Mouse (Mus musculus): ENCODE data around the gene Fndc5.
A peak's percentile ranks its signal among the peaks of the same experiment; 100 is the strongest.

The Fndc5 gene

DNA sequence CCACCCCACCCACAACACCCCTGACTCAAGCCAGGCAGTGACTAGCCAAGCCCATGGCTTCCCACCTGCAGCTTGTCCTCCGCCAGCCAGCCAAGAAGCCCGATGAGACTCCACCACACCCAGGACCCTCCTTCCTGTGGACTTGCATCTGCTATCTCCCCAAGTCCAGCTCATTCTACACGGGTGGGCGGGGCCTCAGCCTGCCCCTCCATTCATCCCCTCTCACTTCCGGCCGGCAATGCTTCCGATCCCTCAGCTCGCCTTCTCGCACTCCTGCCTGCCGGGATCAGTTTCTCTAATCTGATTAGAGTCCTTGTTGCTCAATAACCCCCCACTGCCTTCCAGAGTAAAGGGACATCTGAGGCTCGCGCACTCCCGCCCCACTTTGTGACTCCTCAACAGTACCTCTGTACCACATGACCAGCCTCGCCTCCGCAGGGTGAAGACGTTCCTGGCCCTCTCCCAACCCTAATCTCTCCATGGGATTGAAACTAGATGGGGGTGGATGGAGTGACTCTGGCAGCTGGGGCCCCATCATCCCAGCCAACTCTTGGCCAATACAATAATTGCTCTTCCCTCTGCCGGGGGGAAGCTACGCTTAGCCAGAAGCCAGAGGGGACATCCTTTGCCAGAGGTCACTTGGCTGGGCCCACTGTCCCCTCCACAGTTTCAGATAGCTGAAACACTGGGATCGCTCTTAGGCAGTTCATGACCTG, 10.9 kb upstream of the Fndc5 start:
- peak; percentile 56 for DNase-seq

DNA sequence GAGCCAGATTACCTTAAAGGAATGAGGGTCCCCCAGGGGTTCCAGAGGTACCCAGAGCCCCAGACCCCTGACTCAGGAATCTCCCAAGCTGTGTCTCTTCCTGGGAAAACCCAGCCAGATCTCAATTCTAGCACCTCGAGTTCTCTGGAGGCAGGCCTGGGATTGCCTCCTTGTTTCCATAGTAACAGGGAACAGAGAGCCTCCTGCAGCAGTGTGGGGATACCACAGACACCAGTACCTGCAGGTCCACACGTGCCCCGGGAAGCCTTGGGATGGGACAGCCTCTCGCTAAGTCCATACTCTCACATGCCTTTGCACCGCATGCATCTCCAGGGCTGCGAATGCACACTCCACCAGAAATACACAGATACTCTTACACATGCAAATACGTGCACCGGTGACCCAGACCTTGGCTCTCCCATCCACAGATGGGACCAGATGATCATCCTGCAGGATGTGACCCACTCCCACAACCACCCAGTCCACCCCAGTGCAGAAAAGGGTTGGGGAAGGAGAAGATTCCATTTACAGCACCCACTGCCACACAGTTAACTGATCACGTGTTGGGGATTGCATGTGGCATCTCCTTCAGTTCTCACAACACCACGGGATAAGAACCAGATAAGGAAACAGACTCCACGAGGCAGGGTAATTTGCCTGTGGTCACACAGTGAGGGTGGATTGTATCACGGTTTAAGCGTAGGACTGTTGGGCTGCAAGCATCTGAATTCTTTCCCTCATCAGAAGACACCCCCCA, 8.0 kb upstream of the Fndc5 start:
- DNase-seq: no peak

DNA sequence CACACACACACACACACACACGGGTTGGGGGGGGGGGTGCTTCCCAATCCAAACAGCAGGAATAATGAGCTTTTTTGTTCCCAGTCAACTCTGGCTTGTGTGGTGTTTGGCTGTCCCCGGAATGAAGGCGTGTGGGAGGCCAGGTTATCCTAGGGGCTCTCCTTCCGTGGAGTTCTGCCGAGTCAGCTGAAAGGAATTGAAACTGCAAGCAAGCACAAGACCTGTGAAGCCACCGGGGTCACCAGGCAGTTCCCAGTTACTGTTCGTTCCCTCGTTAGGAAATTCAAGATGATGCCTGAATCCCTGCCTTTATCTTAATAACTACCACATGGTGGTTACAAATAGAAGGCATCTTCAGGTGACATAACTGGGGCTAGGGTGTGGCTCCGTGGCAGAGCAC, 7.4 kb upstream of the Fndc5 start:
- DNase-seq: no peak

DNA sequence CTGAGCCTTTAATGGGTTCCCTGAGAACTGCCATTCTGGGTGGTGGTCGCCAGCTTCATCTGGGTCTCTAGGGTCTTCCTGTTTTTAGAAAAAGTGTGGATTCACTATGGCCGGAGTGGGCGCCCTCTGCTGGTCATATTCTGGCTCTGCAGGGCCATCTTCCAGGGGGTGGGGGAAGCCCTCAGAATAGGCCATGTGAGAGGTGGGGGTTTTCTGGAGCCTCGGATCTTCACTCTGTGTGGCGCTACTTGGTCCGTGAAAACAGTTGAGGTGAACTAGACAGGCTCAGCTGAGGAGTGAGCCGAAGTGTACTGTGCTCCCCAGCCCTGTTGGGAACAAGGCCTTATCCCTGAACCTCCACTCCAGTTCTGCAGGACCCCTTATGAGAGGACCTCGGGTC, 6.7 kb upstream of the Fndc5 start:
- DNase-seq: peak; percentile 58

DNA sequence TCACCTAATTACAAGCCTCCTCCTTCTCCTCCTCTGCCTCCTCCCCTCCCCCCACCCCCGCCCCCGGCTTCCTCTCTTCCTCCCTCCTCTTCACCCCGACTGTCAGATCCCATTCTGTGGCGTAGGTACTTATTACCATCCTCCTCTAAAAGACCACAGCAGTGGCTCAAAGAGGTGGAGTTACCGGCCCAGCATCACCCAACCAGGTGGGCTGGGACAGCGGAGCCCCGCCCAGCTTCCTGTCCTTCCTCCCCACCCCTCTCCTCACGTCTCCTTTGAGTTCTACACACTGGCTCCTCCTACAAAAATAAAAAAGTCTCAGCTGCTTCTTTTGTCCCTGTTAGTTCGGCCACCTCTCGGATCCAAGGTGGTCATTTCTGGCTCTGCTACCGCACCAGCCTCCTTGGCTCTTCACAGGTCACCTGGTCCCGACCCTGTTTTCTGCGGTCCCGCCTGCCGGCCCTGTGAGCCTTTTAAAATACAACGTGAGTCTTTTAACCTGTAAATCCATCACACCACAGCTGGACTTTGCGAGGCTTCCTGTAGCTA, 6.0 kb upstream of the Fndc5 start:
- peak; percentile 66 for DNase-seq

DNA sequence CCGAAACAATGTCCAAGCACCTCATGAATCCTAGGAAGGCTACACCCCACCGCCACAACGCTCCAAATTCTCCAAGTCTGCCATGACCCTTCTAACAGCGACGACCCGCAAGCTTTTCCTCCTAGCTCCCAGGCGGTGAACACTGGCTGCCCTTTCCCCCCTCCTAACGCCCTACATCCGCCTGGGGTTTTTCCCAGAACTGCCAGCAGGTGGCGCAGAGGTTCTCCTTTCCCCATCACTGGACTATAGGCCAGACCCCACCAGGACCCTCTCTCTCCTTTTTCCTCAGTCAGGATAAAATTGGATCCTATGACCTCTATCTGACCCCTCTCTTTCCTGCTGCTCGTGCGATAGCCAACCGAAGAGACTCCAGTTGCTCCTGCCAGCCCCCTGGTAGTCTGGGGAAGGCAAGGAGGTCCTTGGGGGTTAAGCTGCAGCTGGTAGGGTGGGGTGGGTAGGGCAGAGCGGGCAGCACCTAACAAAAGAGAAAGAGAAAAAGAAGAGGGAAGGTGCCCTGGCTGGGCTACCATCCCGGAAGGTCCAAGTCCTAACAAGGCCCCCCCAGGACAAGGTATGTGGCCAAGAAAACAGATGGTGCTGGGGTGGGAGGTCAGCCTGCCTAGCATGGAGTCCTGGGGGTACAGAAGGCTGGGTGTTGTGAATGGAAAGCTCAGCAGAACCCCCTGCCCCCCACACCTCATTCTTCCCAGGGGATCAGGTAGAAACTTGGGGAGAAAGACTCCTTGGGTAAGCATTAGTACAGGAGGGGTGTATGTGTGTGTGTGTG, 1.8 kb upstream of the Fndc5 start:
- DNase-seq: peak; percentile 90

DNA sequence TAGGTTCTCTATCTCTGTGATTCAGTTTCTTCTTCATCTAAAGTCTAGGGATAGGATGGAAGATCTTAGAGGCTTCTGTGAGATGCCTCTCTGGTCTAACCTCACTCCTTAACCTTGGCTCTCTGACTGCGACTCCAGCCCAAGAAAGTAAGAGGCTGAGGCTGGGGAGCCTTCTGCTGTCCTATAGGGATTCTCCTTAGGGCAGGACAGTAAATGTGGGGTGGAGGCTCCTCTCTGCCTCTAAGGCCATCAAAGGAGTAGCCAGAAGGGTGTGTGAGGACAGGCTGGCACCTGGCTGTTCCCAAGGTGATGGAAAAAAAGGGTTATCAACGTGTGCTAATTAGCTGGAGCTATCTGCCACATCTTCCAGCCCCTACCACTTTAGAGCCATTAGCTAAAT, 1.2 kb upstream of the Fndc5 start:
- DNase-seq: no peak

DNA sequence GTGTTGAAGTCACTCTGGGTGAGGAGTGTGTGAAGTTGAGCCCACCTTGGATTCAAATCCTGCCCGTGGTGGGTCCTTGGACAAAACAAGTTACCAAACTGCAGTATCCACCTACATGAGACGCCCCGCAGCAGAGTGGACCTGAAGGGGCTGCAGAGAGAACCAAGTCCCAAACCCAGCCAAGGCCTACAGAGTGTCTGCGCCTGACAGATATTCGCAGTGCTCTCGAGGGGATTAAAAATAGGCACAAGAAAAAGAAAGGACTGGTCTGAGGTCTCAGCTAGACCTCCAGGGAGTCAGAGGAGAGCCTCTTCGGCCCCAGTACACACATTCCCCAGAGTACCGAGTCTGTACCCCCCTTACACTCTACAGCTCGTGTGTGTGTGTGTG, 615 bp upstream of the Fndc5 start:
- DNase-seq: peak; percentile 14

DNA sequence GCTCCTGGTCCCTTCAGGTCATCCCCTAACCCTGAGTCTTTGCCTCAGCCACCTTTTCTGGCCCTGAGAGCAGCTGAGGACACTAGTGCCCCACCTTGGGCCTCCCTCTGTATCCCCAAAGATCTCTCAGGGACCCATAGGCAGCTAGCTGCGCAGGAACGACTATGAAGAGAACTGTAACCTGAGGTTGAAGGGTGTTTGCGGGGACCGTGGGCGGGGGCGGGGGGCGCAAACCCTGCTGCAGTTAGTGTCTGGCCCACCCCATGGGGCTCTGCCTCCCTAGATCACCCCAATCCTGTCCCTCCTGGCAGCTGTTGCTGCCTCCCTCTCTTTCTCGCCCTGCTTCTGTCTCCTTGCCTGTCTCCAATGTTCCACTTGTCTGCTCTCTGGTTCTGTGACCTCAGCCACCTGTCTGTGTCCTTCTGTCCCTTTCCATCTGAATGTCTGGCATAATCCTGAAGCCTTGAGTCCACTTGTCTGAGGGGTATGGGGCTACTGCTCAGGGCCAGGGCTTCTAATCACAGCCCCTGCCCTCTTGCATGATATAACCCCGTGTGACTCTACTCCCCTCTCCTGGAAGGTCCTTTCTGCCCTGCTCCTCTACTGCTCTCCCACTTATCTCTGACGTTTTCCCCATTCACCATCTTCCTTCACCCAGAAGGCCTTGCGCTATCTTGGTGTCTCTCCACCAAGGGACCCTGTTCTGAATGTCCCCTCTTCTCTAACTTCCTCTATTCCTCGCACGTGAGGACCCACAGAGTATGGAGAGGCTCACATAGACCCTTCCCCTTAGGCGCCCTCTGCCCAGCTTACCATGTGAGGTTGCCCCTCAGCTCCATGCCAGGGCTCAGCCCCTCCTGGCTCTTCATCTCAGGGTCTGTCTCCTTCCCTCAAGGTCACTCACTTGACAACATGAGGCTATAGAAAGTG, 858 bp downstream of the Fndc5 start:
- DNase-seq: peak; percentile 5

DNA sequence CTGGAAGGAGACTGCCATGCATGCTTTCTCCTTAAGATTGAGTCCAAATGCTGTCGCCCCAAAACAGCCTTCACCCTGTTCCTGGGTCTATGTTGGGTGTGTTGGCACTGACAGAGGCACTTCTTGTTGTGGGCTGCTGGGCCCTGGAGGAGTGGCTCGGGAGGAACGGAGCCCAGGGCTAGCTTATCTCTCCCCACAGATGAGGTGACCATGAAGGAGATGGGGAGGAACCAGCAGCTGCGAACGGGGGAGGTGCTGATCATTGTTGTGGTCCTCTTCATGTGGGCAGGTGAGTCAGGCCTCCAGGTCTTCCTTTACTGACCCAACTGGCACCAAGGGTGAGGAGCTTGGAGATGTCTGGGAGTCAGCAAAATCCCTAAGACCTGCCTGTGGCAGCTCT, 2.8 kb downstream of the Fndc5 start:
- no peak for DNase-seq

DNA sequence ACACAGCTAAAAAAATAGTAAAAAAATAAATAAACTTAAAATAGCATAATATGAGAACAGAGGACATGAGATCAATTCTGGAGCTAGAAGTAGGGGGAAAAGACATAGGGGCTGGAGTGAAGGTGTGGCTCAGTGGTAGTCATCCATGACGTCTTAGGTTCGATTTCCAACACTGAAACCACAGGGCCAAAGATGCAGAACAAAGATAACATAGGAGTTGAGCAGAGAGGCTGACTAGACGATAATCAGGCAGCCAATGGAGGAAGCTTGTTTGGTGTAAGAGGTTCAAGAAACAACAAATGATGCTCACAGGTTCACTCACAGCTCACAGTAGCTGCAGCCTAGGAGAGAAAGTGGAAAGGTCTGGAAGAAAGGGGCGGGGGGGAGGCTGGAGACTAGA, 4.0 kb downstream of the Fndc5 start:
- no peak for DNase-seq

DNA sequence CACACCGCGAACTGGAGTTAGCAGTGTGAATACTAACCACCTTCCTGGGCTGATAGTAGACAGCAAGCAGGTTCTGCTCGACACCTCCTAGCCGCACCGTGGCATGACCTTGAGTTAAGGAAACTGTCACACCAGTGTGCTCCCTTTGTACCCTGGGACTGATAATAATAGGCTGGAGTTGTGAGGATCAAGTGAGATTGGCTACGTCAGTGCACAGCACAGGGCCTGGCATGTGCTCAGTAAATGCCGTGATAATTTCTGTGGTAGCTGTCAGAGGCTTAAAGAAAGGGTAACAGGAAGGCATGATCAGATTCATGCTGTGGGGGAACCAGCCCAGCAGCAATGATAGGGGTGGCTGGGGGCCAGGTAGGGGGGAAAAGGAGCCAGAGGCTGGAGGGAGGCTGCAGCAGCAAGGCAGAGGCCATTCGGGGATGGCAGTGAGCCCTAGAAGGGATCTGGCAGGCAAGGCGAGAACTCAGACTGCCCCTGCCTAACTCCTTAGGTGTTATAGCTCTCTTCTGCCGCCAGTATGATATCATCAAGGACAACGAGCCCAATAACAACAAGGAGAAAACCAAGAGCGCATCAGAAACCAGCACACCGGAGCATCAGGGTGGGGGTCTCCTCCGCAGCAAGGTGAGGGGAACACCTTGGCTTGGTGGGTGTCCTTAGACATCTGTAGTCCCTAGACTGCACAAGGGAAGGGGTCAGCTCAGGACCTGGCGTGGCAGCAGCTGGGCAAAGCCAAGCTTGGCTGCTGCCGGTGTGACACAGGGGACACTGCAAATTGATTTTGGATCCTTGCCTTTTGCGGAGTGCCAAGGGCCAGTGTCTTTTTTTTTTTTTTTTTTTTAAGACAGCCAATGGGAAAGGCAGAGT, 5.0 kb downstream of the Fndc5 start:
- DNase-seq: no peak

DNA sequence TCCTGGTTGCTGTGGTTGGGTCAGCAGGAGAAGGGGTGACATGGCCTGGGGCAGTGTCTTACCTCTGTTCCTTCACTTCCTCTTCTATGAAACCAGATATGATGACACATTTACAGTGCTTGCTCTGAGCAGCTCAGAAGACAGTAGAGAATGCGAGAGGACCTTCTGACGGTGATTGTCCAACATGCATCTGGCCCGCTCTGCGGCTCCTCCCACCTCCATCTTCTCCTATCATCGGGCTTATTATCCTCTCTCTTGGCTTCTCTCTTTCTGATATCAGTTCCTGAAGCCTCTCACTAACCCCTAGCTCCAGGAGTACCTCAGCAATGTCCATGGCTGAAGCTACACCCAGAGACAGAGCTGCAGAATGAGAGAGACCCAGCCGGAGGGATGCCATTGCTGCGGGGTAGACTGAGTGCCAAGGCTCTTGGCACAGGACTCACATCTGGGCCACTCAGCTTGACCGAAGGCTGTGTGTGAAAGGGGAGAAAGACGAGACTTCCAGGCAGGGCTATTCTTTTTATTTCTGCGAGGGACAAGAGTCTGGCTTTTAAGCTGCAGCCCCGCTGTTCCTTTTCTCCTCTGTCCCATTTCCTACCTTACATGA, 5.7 kb downstream of the Fndc5 start:
- DNase-seq: no peak

DNA sequence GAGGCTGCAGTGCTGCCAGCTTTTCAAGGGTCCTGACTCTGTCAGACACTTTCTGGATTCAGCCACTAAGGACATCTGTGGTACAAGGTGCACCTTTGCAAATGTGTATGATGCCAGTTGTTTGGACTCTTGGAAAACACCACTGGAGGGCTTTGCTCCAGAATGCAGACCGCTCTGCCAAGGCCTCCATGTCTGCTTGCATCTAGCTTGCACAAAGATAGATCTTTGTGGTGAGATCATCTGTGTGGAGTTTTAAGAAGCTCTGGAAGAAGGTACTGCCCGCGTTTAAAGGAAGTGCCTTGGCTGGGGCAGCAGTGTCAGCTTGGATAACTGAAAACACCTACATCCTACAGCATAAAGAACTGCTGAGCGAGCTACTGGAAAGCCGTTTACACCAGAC, 6.7 kb downstream of the Fndc5 start:
- no peak for DNase-seq

DNA sequence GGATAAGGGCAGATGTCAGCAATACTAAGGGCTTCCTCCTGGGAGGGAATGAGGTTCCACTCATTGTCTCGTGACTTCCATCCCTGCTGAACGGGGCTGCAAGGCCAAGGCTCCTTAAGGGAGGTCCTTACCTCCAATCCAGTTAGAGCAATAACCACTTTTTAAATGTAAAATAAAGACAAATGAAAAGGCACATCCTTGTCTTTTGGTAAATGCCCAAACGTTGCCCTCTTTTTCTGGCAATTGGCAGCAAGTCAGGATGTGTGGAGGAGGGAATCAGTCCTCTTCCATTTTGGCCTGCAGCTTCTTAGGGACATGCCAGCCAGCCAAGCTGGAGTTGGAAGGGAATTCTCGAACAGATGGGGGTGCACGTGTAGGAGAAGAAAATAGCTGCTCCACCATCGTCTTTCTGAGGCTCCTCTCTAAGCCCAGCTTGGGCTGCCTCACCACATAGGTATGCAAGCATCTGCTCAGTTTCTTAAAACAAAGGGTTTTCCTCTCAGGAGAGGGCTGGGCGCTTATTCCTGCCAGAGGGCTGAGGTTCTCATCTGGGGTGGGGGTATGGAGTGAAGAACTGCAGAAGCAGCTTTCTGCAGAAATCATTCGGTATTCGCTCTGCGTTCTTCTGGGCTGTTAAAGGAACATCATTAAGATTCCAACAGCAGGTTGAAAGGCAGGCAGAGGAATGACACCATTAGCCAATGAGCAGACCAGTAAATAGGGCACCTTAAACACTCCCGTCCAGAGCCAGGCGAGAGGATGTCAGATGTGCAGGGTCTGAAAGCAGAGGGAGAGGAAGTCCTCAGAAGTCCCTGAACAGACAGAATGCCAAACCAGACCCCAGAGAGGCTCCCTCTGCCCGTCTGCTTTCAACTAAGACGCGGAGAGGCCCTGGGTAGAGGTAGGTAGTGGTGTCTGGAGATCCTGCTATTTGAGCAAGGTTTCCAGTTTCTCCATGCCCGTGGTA, 7.9 kb downstream of the Fndc5 start:
- no peak for DNase-seq

DNA sequence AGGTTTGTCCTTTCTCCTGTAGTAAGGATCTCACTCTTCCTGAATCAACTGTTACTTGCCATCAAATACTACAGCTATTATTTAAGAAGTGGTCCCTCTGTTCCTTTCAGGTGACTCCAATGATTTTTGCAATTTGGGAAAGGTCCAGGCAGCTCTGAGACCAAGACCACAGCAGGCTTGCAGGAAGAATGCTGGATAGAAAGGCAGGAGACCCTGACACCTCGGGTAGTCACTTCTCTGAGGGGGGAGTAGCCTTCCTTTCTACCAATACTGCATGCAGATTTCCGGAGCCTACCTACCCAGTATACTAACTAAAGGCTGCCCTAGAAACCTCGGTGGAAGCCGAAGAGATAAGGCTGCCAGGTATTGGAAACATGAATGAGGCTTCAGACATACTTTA, 8.6 kb downstream of the Fndc5 start:
- DNase-seq: no peak

DNA sequence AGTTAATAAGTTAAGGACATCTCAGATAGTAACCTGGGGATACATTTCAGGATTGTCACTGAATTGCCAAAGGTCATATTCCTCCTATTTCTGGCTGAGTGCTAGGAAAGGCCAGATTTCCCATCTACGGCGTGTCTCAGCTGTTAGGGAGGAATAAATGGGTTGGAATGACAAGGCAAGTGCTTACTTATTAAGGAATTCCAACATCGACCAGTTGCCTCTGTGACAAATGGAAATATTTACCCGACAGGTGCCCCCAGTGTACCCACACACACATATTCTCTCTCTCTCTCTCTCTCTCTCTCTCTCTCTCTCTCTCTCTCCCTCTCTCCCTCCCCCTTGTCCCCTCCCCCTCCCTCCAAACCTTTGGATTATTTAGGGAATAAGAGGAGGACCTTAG, 9.1 kb downstream of the Fndc5 start:
- DNase-seq: no peak

DNA sequence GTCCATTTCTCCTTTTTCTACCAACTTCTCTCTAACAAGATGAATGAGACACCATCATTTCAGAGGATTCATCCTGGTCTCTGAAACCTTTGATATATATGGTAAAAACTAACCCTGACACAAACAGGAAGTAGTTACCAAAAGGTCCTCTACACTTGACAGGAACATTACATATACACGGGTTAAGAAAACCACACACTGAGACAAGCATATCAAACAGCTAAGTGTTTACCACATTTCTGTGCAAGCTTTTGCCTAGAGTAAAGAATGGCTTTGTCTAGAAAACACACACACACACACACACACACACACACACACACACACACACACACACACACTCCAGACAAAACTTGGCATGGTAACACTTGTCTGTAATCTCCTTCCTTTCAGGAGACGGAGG, 9.6 kb downstream of the Fndc5 start:
- DNase-seq: no peak

DNA sequence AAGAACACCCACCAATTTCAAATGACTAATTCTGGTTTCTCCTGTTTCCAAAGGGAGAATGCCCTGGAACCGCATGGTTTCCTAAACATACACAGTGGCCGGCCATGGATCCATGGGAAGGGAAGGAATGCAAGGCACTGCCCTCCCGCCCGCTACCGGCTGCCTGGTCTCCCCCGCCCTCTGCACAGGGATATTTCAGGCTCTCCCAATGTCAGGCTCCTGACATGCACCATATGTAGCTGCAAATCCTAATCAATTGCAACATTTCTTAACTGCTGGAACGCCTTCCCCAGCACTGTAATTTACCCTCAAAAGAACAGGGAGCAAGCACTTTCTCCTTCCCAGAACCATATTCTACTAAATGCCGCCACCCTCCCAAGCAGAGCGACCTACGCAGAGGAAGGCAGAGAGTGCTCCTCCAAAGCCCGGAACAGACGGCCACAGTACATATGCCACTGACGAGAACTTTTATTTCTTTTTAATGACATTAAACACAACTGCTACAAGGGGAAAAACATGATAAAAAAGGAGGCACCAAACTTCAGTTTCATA, 10.8 kb downstream of the Fndc5 start:
- DNase-seq: no peak
